Mouse (Mus musculus) erythroblast, embryonic 14.5 days (primary cell): ENCODE measurements around the gene Litaf.

Experiments used
- GATA1 ChIP-seq: IDR thresholded peaks from 2 replicates; pipeline ENCODE4 v1.6.1; 2012; ENCODE audit warnings: low read length, inconsistent platforms, mixed read lengths
- TAL1 ChIP-seq: IDR thresholded peaks from 3 replicates; pipeline ENCODE4 v1.6.1; 2012; ENCODE audit warnings: low read length, inconsistent platforms, mixed read lengths

- TF ChIP-seq TAL1, result no peak
- TF ChIP-seq GATA1, result no peak
Observed at GRCm38 (mm10) chr16:11021403-11022112, 44.4 kb downstream of the Litaf start.
